Mouse (Mus musculus): ENCODE data around the gene Kcnk15. TPM values are rescaled to one million over a fixed set of nuclear protein-coding genes. Genes with fewer than 3 reads are reported as not detected.

Kcnk15 gene
- total and polyA plus RNA-seq, 3 experiments: not detected

DNA sequence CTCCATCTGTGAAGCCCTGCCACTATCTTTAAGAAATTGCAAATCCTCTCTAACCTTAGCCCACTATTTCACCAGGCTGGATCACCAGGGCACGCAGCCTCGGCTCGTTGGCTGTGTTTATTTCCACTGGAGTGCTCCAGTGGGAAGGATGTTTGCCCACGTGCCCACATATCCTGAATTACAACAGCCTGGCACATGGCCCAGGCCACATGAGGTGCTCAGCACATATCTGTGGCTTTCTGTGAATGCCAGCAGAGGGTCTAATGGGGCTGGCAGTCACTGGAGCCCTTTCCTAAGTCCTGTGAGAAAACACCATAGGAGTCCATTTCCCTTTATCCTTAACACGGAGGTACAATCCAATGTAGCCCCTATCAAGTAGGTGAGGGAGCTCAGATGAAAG, 27.0 kb upstream of the Kcnk15 start:
- peaks cover 1 to 4% of the 10 kb centered on the region in 2 experiments; a peak in 3 of 4 replicates for H3K27me3 ChIP-seq (ENCODE audit: control insufficient read depth in 1 of 2, insufficient read depth in 2 of 2, low read length in 2 of 2)
- H3K36me3 ChIP-seq (ENCODE audit: control insufficient read depth in 1 of 2, insufficient read depth in 2 of 2, low read length in 2 of 2): no peaks in the 10 kb centered on the region
- no peaks in the 10 kb centered on the region for H3K9me3 ChIP-seq (replicated peaks; ENCODE audit: insufficient read depth, low read length)
- no peak overlapping the region for H3K4me3 ChIP-seq (ENCODE audit: control insufficient read depth in 1 of 2, insufficient read depth in 1 of 2, low read depth in 2 of 2, low read length in 2 of 2)
- H3K4me1 ChIP-seq (ENCODE audit: control insufficient read depth in 1 of 2, insufficient read depth in 2 of 2, low read length in 2 of 2): no peaks in the 10 kb centered on the region
- no peak overlapping the region for H3K9ac ChIP-seq (ENCODE audit: control insufficient read depth, low read depth, low read length, poor library complexity, severe bottlenecking)
- no peak for DNase-seq (ENCODE audit: low read depth, low spot score)
- H3K27ac ChIP-seq (ENCODE audit: control insufficient read depth, low read depth, low read length): no peak overlapping the region
- no peak for TF ChIP-seq GABPA (IDR thresholded peaks at IDR 0.05; ENCODE audit: low read depth, low read length)
- no peak for TF ChIP-seq ZNF384 (IDR thresholded peaks at IDR 0.05; ENCODE audit: low read depth, low read length)
- TF ChIP-seq NELFE (IDR thresholded peaks at IDR 0.05; ENCODE audit: low read depth, low read length): no peak
- no peak for TF ChIP-seq MXI1 (IDR thresholded peaks at IDR 0.05; ENCODE audit: low read depth, low read length)
- no peak for TF ChIP-seq SMC3 (IDR thresholded peaks at IDR 0.05; ENCODE audit: low read depth, low read length)
- no peak for TF ChIP-seq CHD2 (IDR thresholded peaks at IDR 0.05; ENCODE audit: low read length)
- TF ChIP-seq TCF12 (IDR thresholded peaks at IDR 0.05; ENCODE audit: low read depth, low read length): no peak
- TF ChIP-seq EP300 (IDR thresholded peaks at IDR 0.05; ENCODE audit: low read depth in 1 of 2, low read length in 2 of 2): no peak
- H3K79me2 ChIP-seq (ENCODE audit: control insufficient read depth, insufficient read depth, low read length, poor library complexity): no peaks in the 10 kb centered on the region

- Histone ChIP-seq H3K9ac (ENCODE audit: control insufficient read depth, low read depth, low read length, poor library complexity, severe bottlenecking) (no peak overlapping the region), H3K36me3 (ENCODE audit: control insufficient read depth in 1 of 2, insufficient read depth in 2 of 2, low read length in 2 of 2) (no peaks in the 10 kb centered on the region), H3K27ac (ENCODE audit: control insufficient read depth, low read depth, low read length) (no peak overlapping the region), H3K4me3 (ENCODE audit: control insufficient read depth in 1 of 2, insufficient read depth in 1 of 2, low read depth in 2 of 2, low read length in 2 of 2) (no peak overlapping the region), H3K4me1 (ENCODE audit: control insufficient read depth in 1 of 2, insufficient read depth in 2 of 2, low read length in 2 of 2) (no peaks in the 10 kb centered on the region), H3K27me3 (ENCODE audit: control insufficient read depth in 1 of 2, insufficient read depth in 2 of 2, low read length in 2 of 2) (peaks cover 0 to 4% of the 10 kb centered on the region in 2 experiments; a peak in 3 of 4 replicates), H3K79me2 (ENCODE audit: control insufficient read depth, insufficient read depth, low read length, poor library complexity) (no peaks in the 10 kb centered on the region), H3K9me3 (replicated peaks; ENCODE audit: insufficient read depth, low read length) (no peaks in the 10 kb centered on the region)
- no peak for DNase-seq (ENCODE audit: low read depth, low spot score)
- TF ChIP-seq RCOR1 (IDR thresholded peaks at IDR 0.05; ENCODE audit: low read depth, low read length) (no peak), UBTF (IDR thresholded peaks at IDR 0.05; ENCODE audit: borderline replicate concordance, insufficient read depth, low read depth, low read length) (no peak), RAD21 (IDR thresholded peaks at IDR 0.05; ENCODE audit: low read depth, low read length) (no peak), HCFC1 (IDR thresholded peaks at IDR 0.05; ENCODE audit: low read depth, low read length) (no peak), ZMIZ1 (IDR thresholded peaks at IDR 0.05; ENCODE audit: low read depth, low read length) (no peak), GATA1 (IDR thresholded peaks at IDR 0.05; ENCODE audit: low read depth, low read length) (no peak), GABPA (IDR thresholded peaks at IDR 0.05; ENCODE audit: low read depth, low read length) (no peak), TAL1 (IDR thresholded peaks at IDR 0.05; ENCODE audit: low read length) (no peak), JUND (IDR thresholded peaks at IDR 0.05; ENCODE audit: low read depth, low read length) (no peak), SMC3 (IDR thresholded peaks at IDR 0.05; ENCODE audit: low read depth, low read length) (no peak), POLR2AphosphoS2 (IDR thresholded peaks at IDR 0.05; ENCODE audit: low read length) (no peak), MYC (IDR thresholded peaks at IDR 0.05; ENCODE audit: low read depth, low read length) (no peak), BHLHE40 (IDR thresholded peaks at IDR 0.05; ENCODE audit: borderline replicate concordance, low read depth, low read length) (no peak), MYB (IDR thresholded peaks at IDR 0.05; ENCODE audit: low read depth, low read length) (no peak), MAFK (IDR thresholded peaks at IDR 0.05; ENCODE audit: borderline replicate concordance, low read depth, low read length) (no peak), USF2 (IDR thresholded peaks at IDR 0.05; ENCODE audit: borderline replicate concordance in 1 of 2, insufficient read depth in 1 of 2, low read depth in 1 of 2, low read length in 2 of 2) (no peak), ZKSCAN1 (IDR thresholded peaks at IDR 0.05; ENCODE audit: low read depth, low read length) (no peak), ELF1 (IDR thresholded peaks at IDR 0.05; ENCODE audit: low read depth, low read length) (no peak), NRF1 (IDR thresholded peaks at IDR 0.05; ENCODE audit: insufficient read depth, low read depth, low read length, poor library complexity, severe bottlenecking) (no peak), MXI1 (IDR thresholded peaks at IDR 0.05; ENCODE audit: low read depth, low read length) (no peak)
Observed at GRCm38 (mm10) chr2:163831163-163831562, 22.3 kb upstream of the Kcnk15 start.

Data from MEL (cell line).